Mouse (Mus musculus) myocyte (in vitro differentiated cells): ENCODE results near the gene Ly75. TPM values are rescaled to one million over a fixed set of nuclear protein-coding genes. Genes with fewer than 3 reads are reported as not detected.

Source experiments
- H3K27me3 ChIP-seq: one replicate; pipeline ENCODE4 v1.6.1; 2011; ENCODE audit not compliant: control insufficient read depth, insufficient read depth, insufficient read length
- H3K36me3 ChIP-seq: one replicate; pipeline ENCODE4 v1.6.1; 2011; ENCODE audit not compliant: control insufficient read depth, insufficient read depth
- H3K4me2 ChIP-seq: one replicate; pipeline ENCODE4 v1.6.1; 2011; ENCODE audit warnings: low read depth, control low read depth
- H3K4me3 ChIP-seq: one replicate; pipeline ENCODE4 v1.5.1; 2011; ENCODE audit warnings: mild to moderate bottlenecking, control low read depth, moderate library complexity
- H3K79me2 ChIP-seq: one replicate; pipeline ENCODE4 v1.6.1; 2011; ENCODE audit not compliant: control insufficient read depth, insufficient read depth
- H3ac ChIP-seq: one replicate; pipeline ENCODE4 v1.6.1; 2011; ENCODE audit not compliant: control insufficient read depth, insufficient read length
- CEBPB ChIP-seq: IDR thresholded peaks from 2 replicates; pipeline ENCODE4 v1.6.1; 2011; ENCODE audit warnings: mild to moderate bottlenecking, moderate library complexity; ENCODE audit not compliant: poor library complexity, insufficient read depth, severe bottlenecking
- E2F4 ChIP-seq: IDR thresholded peaks from one replicate; pipeline ENCODE4 v1.6.1; 2011; ENCODE audit warnings: mild to moderate bottlenecking, control low read depth, moderate library complexity; ENCODE audit not compliant: insufficient read depth
- MAX ChIP-seq: IDR thresholded peaks from one replicate; pipeline ENCODE4 v1.6.1; 2011; ENCODE audit warnings: low read depth, mild to moderate bottlenecking, control low read depth
- MYOD1 ChIP-seq, 3 experiments: IDR thresholded peaks; one replicate each; pipeline ENCODE4 v1.6.1; 2011; ENCODE audit warnings: control low read depth in 2 of 3, low read depth in 2 of 3, mild to moderate bottlenecking in 2 of 3, moderate library complexity in 1 of 3; ENCODE audit not compliant: insufficient read length in 2 of 3, control insufficient read depth in 1 of 3
- MYOG ChIP-seq, 3 experiments: IDR thresholded peaks; one replicate each; pipeline ENCODE4 v1.6.1; 2011; ENCODE audit warnings: control low read depth in 2 of 3, low read depth in 2 of 3, mild to moderate bottlenecking in 2 of 3; ENCODE audit not compliant: insufficient read length in 2 of 3, control insufficient read depth in 1 of 3, insufficient read depth in 1 of 3
- POLR2A ChIP-seq: IDR thresholded peaks from one replicate; pipeline ENCODE4 v1.6.1; 2011; ENCODE audit warnings: low read depth, mild to moderate bottlenecking, control low read depth, moderate library complexity; ENCODE audit not compliant: insufficient read length
- POLR2AphosphoS2 ChIP-seq: IDR thresholded peaks from one replicate; pipeline ENCODE4 v1.6.1; 2011; ENCODE audit warnings: low read depth, control low read depth; ENCODE audit not compliant: insufficient read length
- REST ChIP-seq: IDR thresholded peaks from one replicate; pipeline ENCODE4 v1.6.1; 2011; ENCODE audit warnings: mild to moderate bottlenecking, control low read depth, moderate library complexity; ENCODE audit not compliant: insufficient read depth, insufficient read length
- SRF ChIP-seq: IDR thresholded peaks from one replicate; pipeline ENCODE4 v1.6.1; 2011; ENCODE audit warnings: low read depth; ENCODE audit not compliant: control insufficient read depth, insufficient read length
- TCF12 ChIP-seq: IDR thresholded peaks from one replicate; pipeline ENCODE4 v1.6.1; 2011; ENCODE audit warnings: mild to moderate bottlenecking, control low read depth; ENCODE audit not compliant: poor library complexity, insufficient read depth, severe bottlenecking
- TCF3 ChIP-seq: IDR thresholded peaks from one replicate; pipeline ENCODE4 v1.6.1; 2011; ENCODE audit warnings: low read depth, control low read depth; ENCODE audit not compliant: insufficient read length
- USF1 ChIP-seq: IDR thresholded peaks from one replicate; pipeline ENCODE4 v1.6.1; 2011; ENCODE audit warnings: low read depth, mild to moderate bottlenecking, control low read depth, moderate library complexity
- polyA plus RNA-seq: library from polyadenylated mRNA; unstranded; fragments of >200 nt; fragmentation: generic; extraction: Trizol; gene quantifications from one replicate; pipeline ENCODE4 v1.2.1, GENCODE M21; 2012; ENCODE audit warnings: missing spikeins

Gene Ly75
- polyA plus RNA-seq, 1 experiment: 2.3 TPM

- Histone ChIP-seq H3K36me3 (no peaks in the 10 kb centered on the region), H3ac (no peak overlapping the region), H3K79me2 (no peaks in the 10 kb centered on the region), H3K4me2 (no peak overlapping the region), H3K4me3 (no peak overlapping the region), H3K27me3 (no peaks in the 10 kb centered on the region)
- no peak for TF ChIP-seq REST
- no peak for TF ChIP-seq SRF
- TF ChIP-seq MAX: no peak
- no peak for TF ChIP-seq USF1
- TF ChIP-seq TCF12: no peak
- no peak for TF ChIP-seq CEBPB
- no peak for TF ChIP-seq POLR2A
- TF ChIP-seq MYOD1 (IDR thresholded peaks at IDR 0.05; ENCODE audit: control insufficient read depth in 1 of 3, insufficient read length in 2 of 3, low read depth in 2 of 3): no peak
- TF ChIP-seq MYOG (IDR thresholded peaks at IDR 0.05; ENCODE audit: control insufficient read depth in 1 of 3, insufficient read depth in 1 of 3, insufficient read length in 2 of 3, low read depth in 2 of 3): no peak
- no peak for TF ChIP-seq E2F4
- no peak for TF ChIP-seq POLR2AphosphoS2
- TF ChIP-seq TCF3: no peak
Measured at GRCm38 (mm10) chr2:60405431-60405830, 22.3 kb upstream of the Ly75 start.

- no peaks in the 10 kb centered on the region for H3K79me2 ChIP-seq
- H3ac ChIP-seq: no peak overlapping the region
- no peaks in the 10 kb centered on the region for H3K27me3 ChIP-seq
- H3K4me2 ChIP-seq: no peak overlapping the region
- H3K4me3 ChIP-seq: no peak overlapping the region
- H3K36me3 ChIP-seq: no peaks in the 10 kb centered on the region
- no peak for TF ChIP-seq REST
- no peak for TF ChIP-seq POLR2AphosphoS2
- TF ChIP-seq USF1: no peak
- TF ChIP-seq MAX: no peak
- TF ChIP-seq POLR2A: no peak
- TF ChIP-seq SRF: no peak
- TF ChIP-seq TCF3: no peak
- TF ChIP-seq CEBPB: no peak
- no peak for TF ChIP-seq MYOD1 (IDR thresholded peaks at IDR 0.05; ENCODE audit: control insufficient read depth in 1 of 3, insufficient read length in 2 of 3, low read depth in 2 of 3)
- no peak for TF ChIP-seq MYOG (IDR thresholded peaks at IDR 0.05; ENCODE audit: control insufficient read depth in 1 of 3, insufficient read depth in 1 of 3, insufficient read length in 2 of 3, low read depth in 2 of 3)
- TF ChIP-seq E2F4: no peak
- TF ChIP-seq TCF12: no peak
Measured at GRCm38 (mm10) chr2:60404763-60405162, 21.7 kb upstream of the Ly75 start.

GRCm38 (mm10) chr2:60401694-60402093 lies 18.6 kb upstream of the Ly75 start:
- Histone ChIP-seq H3ac (no peak overlapping the region), H3K4me3 (no peak overlapping the region), H3K4me2 (no peak overlapping the region), H3K36me3 (no peaks in the 10 kb centered on the region), H3K27me3 (no peaks in the 10 kb centered on the region), H3K79me2 (no peaks in the 10 kb centered on the region)
- no peak for TF ChIP-seq E2F4
- TF ChIP-seq REST: no peak
- TF ChIP-seq USF1: no peak
- no peak for TF ChIP-seq TCF12
- TF ChIP-seq POLR2A: no peak
- TF ChIP-seq POLR2AphosphoS2: no peak
- no peak for TF ChIP-seq SRF

GRCm38 (mm10) chr2:60393786-60394185 lies 10.7 kb upstream of the Ly75 start:
- no peaks in the 10 kb centered on the region for H3K79me2 ChIP-seq
- no peak overlapping the region for H3K4me3 ChIP-seq
- no peak overlapping the region for H3K4me2 ChIP-seq
- H3ac ChIP-seq: no peak overlapping the region
- H3K27me3 ChIP-seq: no peaks in the 10 kb centered on the region
- no peak for TF ChIP-seq POLR2AphosphoS2
- no peak for TF ChIP-seq MYOG (IDR thresholded peaks at IDR 0.05; ENCODE audit: control insufficient read depth in 1 of 3, insufficient read depth in 1 of 3, insufficient read length in 2 of 3, low read depth in 2 of 3)
- TF ChIP-seq POLR2A: no peak
- no peak for TF ChIP-seq REST
- no peak for TF ChIP-seq E2F4
- TF ChIP-seq USF1: no peak
- TF ChIP-seq MAX: no peak
- no peak for TF ChIP-seq MYOD1 (IDR thresholded peaks at IDR 0.05; ENCODE audit: control insufficient read depth in 1 of 3, insufficient read length in 2 of 3, low read depth in 2 of 3)
- TF ChIP-seq TCF3: no peak
- no peak for TF ChIP-seq TCF12
- TF ChIP-seq SRF: no peak
- TF ChIP-seq CEBPB: no peak
- H3K36me3 ChIP-seq: no peaks in the 10 kb centered on the region

DNA sequence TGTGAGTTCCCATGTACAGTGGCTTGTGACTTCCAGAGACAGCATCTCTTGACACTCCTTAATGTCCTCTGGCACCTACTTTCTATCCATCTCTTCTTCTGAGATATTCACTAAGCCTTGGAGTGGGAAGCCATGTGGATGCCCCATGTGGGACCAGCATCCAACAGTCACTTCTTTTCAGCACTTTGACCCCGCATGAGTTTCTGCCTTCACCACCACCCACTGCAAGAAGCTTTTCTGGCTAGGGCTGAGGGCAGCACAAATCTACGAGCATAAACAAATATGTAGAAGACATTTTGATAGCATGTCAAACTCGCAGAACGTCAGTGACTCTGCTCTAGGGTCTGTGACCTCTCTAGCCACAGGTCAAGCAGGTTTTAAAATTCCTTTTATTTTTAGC lies 9.2 kb upstream of the Ly75 start:
- H3K36me3 ChIP-seq: no peaks in the 10 kb centered on the region
- H3K27me3 ChIP-seq: no peaks in the 10 kb centered on the region
- H3K4me2 ChIP-seq: no peak overlapping the region
- no peak overlapping the region for H3ac ChIP-seq
- H3K79me2 ChIP-seq: no peaks in the 10 kb centered on the region
- TF ChIP-seq MYOD1 (IDR thresholded peaks at IDR 0.05; ENCODE audit: control insufficient read depth in 1 of 3, insufficient read length in 2 of 3, low read depth in 2 of 3): no peak
- H3K4me3 ChIP-seq: no peak overlapping the region
